Mouse (Mus musculus) adipocyte (in vitro differentiated cells): ENCODE measurements around the gene Siah2.

ENCODE experiments used
- DNase-seq: peaks from one replicate; pipeline ENCODE4 v3.0.0-alpha.2; 2016; ENCODE audit warnings: low spot score

Siah2 gene

GRCm38 (mm10) chr3:58663970-58664369 lies 28.2 kb downstream of the Siah2 start:
- no peak for DNase-seq

- DNase-seq = no peak
These were observed 31.6 kb downstream of the Siah2 start for GRCm38 (mm10) chr3:58660636-58661035.

- peak; percentile 71 for DNase-seq
These were observed 34.8 kb downstream of the Siah2 start for GRCm38 (mm10) chr3:58657356-58657755.

- peak; percentile 83 for DNase-seq
These were observed 36.7 kb downstream of the Siah2 start for GRCm38 (mm10) chr3:58655362-58656130.

- DNase-seq = peak; percentile 63
These were observed 38.3 kb downstream of the Siah2 start for GRCm38 (mm10) chr3:58653907-58654306.

GRCm38 (mm10) chr3:58650328-58650727 lies 41.9 kb downstream of the Siah2 start:
- DNase-seq = no peak

- DNase-seq = no peak
These were observed 45.0 kb downstream of the Siah2 start for GRCm38 (mm10) chr3:58647179-58647578.

- DNase-seq = no peak
These were observed 46.0 kb downstream of the Siah2 start for GRCm38 (mm10) chr3:58646180-58646579.

GRCm38 (mm10) chr3:58636406-58637295 lies 55.5 kb downstream of the Siah2 start, which contains the start of gene Erich6:
Erich6 (minus strand) TSS chr3:58637207.
- DNase-seq = no peak

- DNase-seq = peak; percentile 66
These were observed 60.5 kb downstream of the Siah2 start for GRCm38 (mm10) chr3:58631693-58632092.

GRCm38 (mm10) chr3:58624981-58625380 lies 67.2 kb downstream of the Siah2 start:
- no peak for DNase-seq
